Mouse (Mus musculus) testis, adult 2 months (tissue): ENCODE data around the gene Ptpn9. TPM values are rescaled to one million over a fixed set of nuclear protein-coding genes. Genes with fewer than 3 reads are reported as not detected.

Experiments used
- H3K27ac ChIP-seq: fragments of 200-500 bp; 2 replicates; pipeline ENCODE4 v1.5.1; 2012; ENCODE audit warnings: low read depth, low read length; ENCODE audit not compliant: control insufficient read depth, insufficient read depth
- H3K27me3 ChIP-seq: fragments of 200-500 bp; 2 replicates; pipeline ENCODE4 v1.6.1; 2012; ENCODE audit warnings: mild to moderate bottlenecking, low read length, moderate library complexity; ENCODE audit not compliant: control insufficient read depth, insufficient read depth
- H3K36me3 ChIP-seq: fragments of 200-500 bp; 2 replicates; pipeline ENCODE4 v1.6.1; 2012; ENCODE audit warnings: mild to moderate bottlenecking, low read length; ENCODE audit not compliant: control insufficient read depth, insufficient read depth
- H3K4me1 ChIP-seq: fragments of 200-500 bp; 2 replicates; pipeline ENCODE4 v1.6.1; 2012; ENCODE audit warnings: low read length; ENCODE audit not compliant: control insufficient read depth, insufficient read depth
- H3K4me3 ChIP-seq: fragments of 200-500 bp; 2 replicates; pipeline ENCODE4 v1.5.1; 2012; ENCODE audit warnings: low read depth, mild to moderate bottlenecking, low read length, moderate library complexity, mixed read lengths; ENCODE audit not compliant: control insufficient read depth
- CTCF ChIP-seq: fragments of 200-500 bp; IDR thresholded peaks from 2 replicates; pipeline ENCODE4 v1.5.1; 2012; ENCODE audit warnings: low read depth, mild to moderate bottlenecking, inconsistent platforms, low read length, moderate library complexity; ENCODE audit not compliant: control insufficient read depth, insufficient read depth, insufficient replicate concordance
- POLR2A ChIP-seq: fragments of 200-500 bp; IDR thresholded peaks from 2 replicates; pipeline ENCODE4 v1.6.1; 2012; ENCODE audit warnings: low read depth, mild to moderate bottlenecking, inconsistent platforms, low read length, moderate library complexity; ENCODE audit not compliant: control insufficient read depth
- polyA plus RNA-seq: library from polyadenylated mRNA; depleted of rRNA; stranded (reverse); fragments of >200 nt; gene quantifications from 2 replicates; pipeline ENCODE4 v1.2.3, GENCODE M21; 2012

Gene Ptpn9
- polyA plus RNA-seq, 1 experiment, result 21.9 TPM

DNA sequence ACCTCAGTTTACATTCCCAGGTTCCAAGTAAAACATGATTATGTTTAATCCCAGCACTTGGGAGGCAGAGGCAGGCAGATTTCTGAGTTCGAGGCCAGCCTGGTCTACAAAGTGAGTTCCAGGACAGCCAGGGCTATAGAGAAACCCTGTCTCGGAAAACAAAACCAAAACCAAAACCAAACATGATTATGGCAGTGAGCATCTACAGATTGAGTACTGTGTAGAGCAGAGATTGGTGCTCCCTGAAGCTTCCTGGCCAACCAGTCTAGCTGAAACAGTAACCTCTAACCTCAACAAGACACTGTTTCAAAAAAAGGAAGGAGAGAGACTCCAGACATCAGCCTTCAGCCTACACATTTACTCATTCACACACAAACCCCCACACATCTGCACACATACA is 36.0 kb upstream of the Ptpn9 start:
- Histone ChIP-seq H3K36me3 (peaks cover 2% of the 10 kb centered on the region; the same call in 1 of the 2 replicates), H3K27ac (no peak overlapping the region), H3K27me3 (no peaks in the 10 kb centered on the region), H3K4me3 (no peak overlapping the region), H3K4me1 (no peaks in the 10 kb centered on the region)
- no peak for TF ChIP-seq CTCF
- TF ChIP-seq POLR2A, result no peak

DNA sequence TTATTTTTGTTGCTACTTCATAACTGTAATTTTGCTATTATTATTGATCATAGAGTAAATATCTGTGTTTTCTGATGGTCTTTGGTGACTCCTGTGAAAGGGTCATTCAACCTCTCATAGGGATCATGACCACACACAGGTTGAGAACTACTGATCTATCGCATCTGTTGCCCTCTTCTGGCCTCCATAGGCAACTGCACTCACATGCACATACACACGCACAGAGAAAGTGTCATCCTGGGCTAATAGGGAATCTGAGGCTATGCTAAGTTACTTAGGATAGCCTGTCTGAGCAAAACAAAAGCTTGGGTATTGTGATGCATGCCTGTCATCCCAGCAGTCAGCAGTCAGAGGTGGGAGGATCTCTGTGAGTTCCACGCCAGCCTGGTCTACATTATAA is 33.1 kb upstream of the Ptpn9 start:
- TF ChIP-seq CTCF, result no peak
- TF ChIP-seq POLR2A, result no peak
- Histone ChIP-seq H3K4me3 (no peak overlapping the region), H3K4me1 (no peaks in the 10 kb centered on the region), H3K36me3 (peaks cover 3% of the 10 kb centered on the region; the same call in 1 of the 2 replicates), H3K27ac (no peak overlapping the region), H3K27me3 (no peaks in the 10 kb centered on the region)

DNA sequence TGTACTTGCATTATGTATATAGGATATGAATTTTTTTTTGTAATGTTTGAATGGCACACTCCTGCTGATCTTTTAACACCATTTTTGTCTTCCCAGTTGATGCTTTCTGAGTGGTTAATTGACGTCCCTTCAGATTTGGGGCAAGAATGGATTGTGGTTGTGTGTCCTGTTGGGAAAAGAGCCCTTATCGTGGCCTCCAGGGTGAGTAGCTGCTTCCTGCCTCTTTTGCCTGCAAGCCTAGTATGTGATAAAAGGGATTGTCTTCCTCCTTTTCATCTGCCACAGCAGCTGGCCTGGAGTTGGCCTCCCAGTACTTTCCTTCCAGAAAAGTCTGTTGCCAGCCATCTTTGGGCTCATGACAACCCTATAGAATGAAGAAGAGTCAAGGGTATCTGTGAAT is 24.6 kb upstream of the Ptpn9 start:
- no peaks in the 10 kb centered on the region for H3K4me1 ChIP-seq
- H3K4me3 ChIP-seq, result no peak overlapping the region
- no peaks in the 10 kb centered on the region for H3K27me3 ChIP-seq
- no peak overlapping the region for H3K27ac ChIP-seq
- TF ChIP-seq POLR2A (no peak), CTCF (no peak)
- no peaks in the 10 kb centered on the region for H3K36me3 ChIP-seq

DNA sequence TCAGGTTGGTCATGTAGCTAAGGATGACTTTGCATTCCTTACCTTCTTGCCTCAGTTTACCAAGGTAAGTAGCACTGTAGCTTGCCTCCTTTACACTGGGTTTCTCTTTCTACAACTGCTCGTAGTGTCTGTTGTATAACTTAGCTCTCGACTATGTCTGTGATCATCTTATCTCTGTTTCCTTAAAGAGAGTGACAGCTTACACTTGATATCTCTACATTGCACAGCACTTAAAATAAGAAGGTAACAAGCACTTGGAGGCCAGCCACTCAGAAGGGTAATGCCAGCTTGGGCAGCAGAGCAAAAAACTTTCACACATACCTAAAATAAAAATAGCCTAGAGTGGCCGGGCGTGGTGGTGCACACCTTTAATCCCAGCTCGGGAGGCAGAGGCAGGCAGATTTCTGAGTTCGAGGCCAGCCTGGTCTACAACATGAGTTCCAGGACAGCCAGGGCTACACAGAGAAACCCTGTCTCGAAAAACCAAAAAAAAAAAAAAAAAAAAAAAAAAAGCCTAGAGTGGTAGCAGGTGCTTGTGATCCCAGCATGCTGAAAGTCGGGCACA is 20.7 kb upstream of the Ptpn9 start:
- TF ChIP-seq POLR2A, result no peak
- no peak for TF ChIP-seq CTCF

DNA sequence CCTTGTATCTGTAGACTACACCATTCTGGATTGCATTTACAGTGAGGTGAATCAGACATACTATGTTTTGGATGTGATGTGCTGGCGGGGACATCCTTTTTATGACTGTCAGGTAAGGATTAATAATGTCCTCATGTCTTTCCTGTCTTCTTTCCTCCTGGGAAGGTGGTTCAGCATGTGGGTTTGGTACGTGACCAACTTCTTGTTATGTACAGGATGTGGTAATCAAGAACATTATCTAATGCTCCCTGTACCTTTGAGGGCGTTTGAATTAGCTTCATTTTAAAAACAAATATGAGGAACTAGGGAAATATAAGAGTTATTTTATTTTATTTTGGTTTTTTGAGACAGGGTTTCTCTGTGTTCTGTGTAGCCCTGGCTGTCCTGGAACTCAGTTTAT is 19.5 kb upstream of the Ptpn9 start:
- TF ChIP-seq POLR2A (no peak), CTCF (no peak)
- Histone ChIP-seq H3K4me1 (no peaks in the 10 kb centered on the region), H3K36me3 (no peaks in the 10 kb centered on the region), H3K4me3 (no peak overlapping the region), H3K27me3 (no peaks in the 10 kb centered on the region), H3K27ac (no peak overlapping the region)

More for the DNA sequence above, 20.7 kb upstream of the Ptpn9 start:
- H3K4me1 ChIP-seq, result no peaks in the 10 kb centered on the region
- H3K27ac ChIP-seq, result no peak overlapping the region
- no peaks in the 10 kb centered on the region for H3K27me3 ChIP-seq
- no peaks in the 10 kb centered on the region for H3K36me3 ChIP-seq
- H3K4me3 ChIP-seq, result no peak overlapping the region

DNA sequence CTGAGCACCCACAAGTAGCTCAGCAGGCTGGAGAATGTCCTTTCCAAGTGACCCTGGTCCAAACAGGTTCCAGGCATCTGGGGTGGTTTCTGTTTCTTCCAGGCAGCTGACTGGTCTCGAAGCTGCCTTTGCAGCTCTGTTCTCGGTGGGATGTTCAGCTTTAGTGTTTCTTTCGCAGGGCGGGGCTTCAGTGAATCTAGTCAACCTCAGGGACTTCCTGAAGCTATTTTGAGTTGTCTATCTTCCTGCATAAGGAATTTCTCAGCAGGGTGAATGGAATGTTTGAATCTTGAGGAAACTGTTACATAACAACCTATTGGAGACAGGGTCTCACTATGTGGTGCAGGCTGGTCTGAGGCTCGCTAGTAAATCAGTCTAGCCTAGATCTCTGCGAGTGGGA is 14.5 kb upstream of the Ptpn9 start:
- Histone ChIP-seq H3K4me1 (no peaks in the 10 kb centered on the region), H3K27me3 (no peaks in the 10 kb centered on the region), H3K36me3 (no peaks in the 10 kb centered on the region; the same call in 1 of the 2 replicates), H3K4me3 (no peak overlapping the region), H3K27ac (no peak overlapping the region)
- TF ChIP-seq CTCF (no peak), POLR2A (no peak)

DNA sequence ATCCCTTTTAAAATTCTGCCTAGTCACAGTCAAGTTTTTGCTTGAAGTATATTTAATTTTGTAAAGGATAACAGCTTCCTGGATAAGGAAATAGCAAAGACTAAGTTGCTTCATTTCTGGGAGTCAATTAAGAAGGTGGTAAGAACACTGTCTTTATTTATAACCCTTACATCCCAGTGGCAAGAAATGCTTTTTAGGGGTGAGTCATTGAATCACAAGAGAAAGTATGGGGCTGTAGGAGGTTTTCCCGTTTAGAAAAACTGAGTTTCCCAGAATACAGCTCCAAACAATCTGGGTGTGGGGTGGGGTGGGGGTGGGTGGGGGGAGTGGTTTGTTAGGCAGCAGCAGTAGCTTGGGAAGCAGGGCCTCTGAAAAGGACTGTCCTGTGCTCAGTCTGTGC is 13.2 kb upstream of the Ptpn9 start:
- Histone ChIP-seq H3K27ac (no peak overlapping the region), H3K4me1 (no peaks in the 10 kb centered on the region), H3K27me3 (no peaks in the 10 kb centered on the region), H3K36me3 (no peaks in the 10 kb centered on the region; the same call in 1 of the 2 replicates), H3K4me3 (no peak overlapping the region)
- TF ChIP-seq CTCF (no peak), POLR2A (no peak)

DNA sequence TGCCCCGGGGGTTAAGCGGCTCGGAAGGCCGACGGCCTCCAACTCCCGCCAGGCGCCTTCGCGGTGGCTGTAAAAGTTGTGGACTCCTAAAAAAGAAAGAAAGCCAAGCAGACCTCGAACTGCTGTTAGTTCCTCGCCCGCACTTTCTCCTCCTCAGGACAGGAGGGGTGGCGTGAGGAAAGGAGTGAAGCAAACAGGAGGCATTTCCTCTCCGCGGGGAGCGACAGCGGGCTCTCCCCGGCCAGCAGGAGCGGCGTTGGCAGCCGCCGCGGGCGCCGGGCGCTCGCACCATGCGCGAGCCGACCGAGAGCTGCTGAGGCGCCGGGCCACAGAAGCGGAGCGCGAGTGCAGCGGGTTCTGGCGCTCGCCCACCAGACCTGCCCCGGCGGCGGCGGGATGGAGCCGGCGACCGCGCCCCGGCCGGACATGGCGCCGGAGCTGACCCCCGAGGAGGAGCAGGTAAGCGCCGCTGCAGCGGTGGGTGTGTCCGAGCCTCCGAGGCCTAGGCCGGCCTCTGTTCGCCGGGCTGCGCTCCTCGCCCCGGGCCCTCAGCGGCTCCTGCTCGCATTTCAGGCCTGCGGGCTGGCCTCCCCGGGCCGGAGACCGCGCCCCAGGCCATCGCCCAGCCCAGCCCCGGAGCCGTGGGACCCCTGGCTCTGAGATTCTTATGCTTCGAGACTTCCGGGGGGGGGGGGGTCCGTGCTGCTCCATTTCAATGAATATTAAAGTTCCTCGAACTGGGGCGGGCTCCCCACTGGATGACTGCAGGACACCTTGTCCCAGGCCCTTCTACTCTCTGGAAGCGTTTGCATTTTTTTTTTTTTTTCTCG is 690 bp downstream of the Ptpn9 start:
- Histone ChIP-seq H3K27me3 (no peaks in the 10 kb centered on the region), H3K4me1 (peaks cover 2% of the 10 kb centered on the region), H3K27ac (peak overlapping the region; percentile 95), H3K36me3 (no peaks in the 10 kb centered on the region), H3K4me3 (peak overlapping the region; percentile 94)
- TF ChIP-seq POLR2A, result no peak; the same call in none of the 2 replicates
- no peak for TF ChIP-seq CTCF
